Mouse (Mus musculus): ENCODE measurements around the gene Clasrp. TPM values are rescaled to one million over a fixed set of nuclear protein-coding genes. Genes with fewer than 3 reads are reported as not detected.

Gene Clasrp
- polyA plus RNA-seq, 2 experiments: 46.5 to 174 TPM

GRCm38 (mm10) chr7:19577877-19578414, 26.3 kb downstream of the Clasrp start:
- peak overlapping the region; percentile 66 for H3K4me2 ChIP-seq (replicated peaks; ENCODE audit: low read depth, low read length, severe bottlenecking)
- H3K9ac ChIP-seq (ENCODE audit: low read depth, low read length, severe bottlenecking): no peak overlapping the region; the same call in 1 of the 2 replicates
- no peaks in the 10 kb centered on the region for H3K9me3 ChIP-seq (ENCODE audit: control insufficient read depth, low read length)
- H3K4me3 ChIP-seq (replicated peaks; ENCODE audit: low read length): peak overlapping the region; percentile 39
- no peak overlapping the region for H3K27ac ChIP-seq (replicated peaks; ENCODE audit: low read depth, low read length)
- H3K27me3 ChIP-seq (ENCODE audit: control insufficient read depth, insufficient read depth, low read length): peaks cover 28% of the 10 kb centered on the region
- no peak for DNase-seq (ENCODE audit: low spot score)
- WGBS: 15% methylated on average over 10 of the region's 10 CpGs
- ATAC-seq (ENCODE audit: low FRiP score, low read depth): no peak
- TF ChIP-seq POLR2A (IDR thresholded peaks at IDR 0.05; ENCODE audit: borderline replicate concordance, extremely low read depth, insufficient read depth, insufficient read length): no peak
- peaks cover 31% of the 10 kb centered on the region for H3K36me3 ChIP-seq (ENCODE audit: control insufficient read depth, insufficient read depth, low read length)
- no peaks in the 10 kb centered on the region for H3K4me1 ChIP-seq (ENCODE audit: control insufficient read depth, insufficient read depth, low read length)

- H3K27me3 ChIP-seq (ENCODE audit: control insufficient read depth, insufficient read depth, low read length): peaks cover 28% of the 10 kb centered on the region
- H3K27ac ChIP-seq (replicated peaks; ENCODE audit: low read depth, low read length): no peak within 1 kb of the TSS
- H3K9me3 ChIP-seq (ENCODE audit: control insufficient read depth, low read length): no peaks in the 10 kb centered on the region
- peaks cover 25% of the 10 kb centered on the region for H3K36me3 ChIP-seq (ENCODE audit: control insufficient read depth, insufficient read depth, low read length)
- ATAC-seq (ENCODE audit: low FRiP score, low read depth): no peak
- peak within 1 kb of the TSS; percentile 39 for H3K4me3 ChIP-seq (replicated peaks; ENCODE audit: low read length)
- 1% methylated on average over 34 of the region's 56 CpGs for WGBS
- peak within 1 kb of the TSS; percentile 66 for H3K4me2 ChIP-seq (replicated peaks; ENCODE audit: low read depth, low read length, severe bottlenecking)
- H3K4me1 ChIP-seq (ENCODE audit: control insufficient read depth, insufficient read depth, low read length): peaks cover 3% of the 10 kb centered on the region
- peak within 1 kb of the TSS; percentile 48 for H3K9ac ChIP-seq (ENCODE audit: low read depth, low read length, severe bottlenecking)
- no peak for TF ChIP-seq POLR2A (IDR thresholded peaks at IDR 0.05; ENCODE audit: borderline replicate concordance, extremely low read depth, insufficient read depth, insufficient read length)
- DNase-seq (ENCODE audit: low spot score): no peak
Observed at GRCm38 (mm10) chr7:19577141-19577852, 27.0 kb downstream of the Clasrp start, which contains the start of the genes Zfp296 and Gemin7. TSS of gene Zfp296 (plus strand) at chr7:19577287. TSS of gene Gemin7 (minus strand) at chr7:19577595.

GRCm38 (mm10) chr7:19575559-19575958, 28.7 kb downstream of the Clasrp start:
- H3K9ac ChIP-seq (ENCODE audit: low read depth, low read length, severe bottlenecking): no peak overlapping the region
- no peak for DNase-seq (ENCODE audit: low spot score)
- peaks cover 9% of the 10 kb centered on the region for H3K4me1 ChIP-seq (ENCODE audit: control insufficient read depth, insufficient read depth, low read length)
- ATAC-seq (ENCODE audit: low FRiP score, low read depth): no peak
- H3K4me2 ChIP-seq (replicated peaks; ENCODE audit: low read depth, low read length, severe bottlenecking): no peak overlapping the region
- H3K9me3 ChIP-seq (ENCODE audit: control insufficient read depth, low read length): no peaks in the 10 kb centered on the region
- no peak overlapping the region for H3K4me3 ChIP-seq (replicated peaks; ENCODE audit: low read length)
- peaks cover 28% of the 10 kb centered on the region for H3K27me3 ChIP-seq (ENCODE audit: control insufficient read depth, insufficient read depth, low read length)
- peaks cover 10% of the 10 kb centered on the region for H3K36me3 ChIP-seq (ENCODE audit: control insufficient read depth, insufficient read depth, low read length)
- 63% methylated on average over 3 of the region's 3 CpGs for WGBS
- no peak overlapping the region for H3K27ac ChIP-seq (replicated peaks; ENCODE audit: low read depth, low read length)
- no peak for TF ChIP-seq POLR2A (IDR thresholded peaks at IDR 0.05; ENCODE audit: borderline replicate concordance, extremely low read depth, insufficient read depth, insufficient read length)

DNA sequence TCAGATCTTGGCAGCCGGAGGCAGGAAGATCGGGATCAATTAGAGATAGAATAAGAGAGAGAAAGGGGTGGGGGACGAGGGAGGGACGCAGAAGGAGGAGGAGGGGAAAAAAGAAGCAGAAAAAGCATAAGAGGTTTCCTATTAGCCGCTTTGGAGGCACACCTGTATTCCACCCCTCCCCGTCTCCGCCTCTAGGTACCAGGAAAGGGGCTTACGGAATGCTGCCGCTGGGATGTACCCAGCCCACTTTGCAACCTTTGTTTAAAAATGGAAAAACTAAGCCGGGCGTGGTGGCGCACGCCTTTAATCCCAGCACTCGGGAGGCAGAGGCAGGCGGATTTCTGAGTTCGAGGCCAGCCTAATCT, 30.5 kb downstream of the Clasrp start:
- Histone ChIP-seq H3K27me3 (ENCODE audit: control insufficient read depth, insufficient read depth, low read length) (peaks cover 28% of the 10 kb centered on the region), H3K4me3 (replicated peaks; ENCODE audit: low read length) (peak overlapping the region; percentile 73), H3K9ac (ENCODE audit: low read depth, low read length, severe bottlenecking) (peak overlapping the region; percentile 86), H3K9me3 (ENCODE audit: control insufficient read depth, low read length) (no peaks in the 10 kb centered on the region), H3K4me2 (replicated peaks; ENCODE audit: low read depth, low read length, severe bottlenecking) (peak overlapping the region; percentile 88), H3K27ac (replicated peaks; ENCODE audit: low read depth, low read length) (peak overlapping the region; percentile 74), H3K4me1 (ENCODE audit: control insufficient read depth, insufficient read depth, low read length) (peaks cover 9% of the 10 kb centered on the region), H3K36me3 (ENCODE audit: control insufficient read depth, insufficient read depth, low read length) (peaks cover 17% of the 10 kb centered on the region)
- ATAC-seq (ENCODE audit: low FRiP score, low read depth) (no peak), DNase-seq (ENCODE audit: low spot score) (no peak)
- WGBS: 21% methylated on average over 16 of the region's 16 CpGs
- TF ChIP-seq POLR2A (IDR thresholded peaks at IDR 0.05; ENCODE audit: borderline replicate concordance, extremely low read depth, insufficient read depth, insufficient read length): no peak

GRCm38 (mm10) chr7:19572926-19573775, 31.1 kb downstream of the Clasrp start:
- H3K9ac ChIP-seq (ENCODE audit: low read depth, low read length, severe bottlenecking): peak overlapping the region; percentile 86
- peak overlapping the region; percentile 73 for H3K4me3 ChIP-seq (replicated peaks; ENCODE audit: low read length)
- H3K4me2 ChIP-seq (replicated peaks; ENCODE audit: low read depth, low read length, severe bottlenecking): peak overlapping the region; percentile 88
- ATAC-seq (ENCODE audit: low FRiP score, low read depth): peak; percentile 90
- TF ChIP-seq POLR2A (IDR thresholded peaks at IDR 0.05; ENCODE audit: borderline replicate concordance, extremely low read depth, insufficient read depth, insufficient read length): peak; percentile 93
- H3K4me1 ChIP-seq (ENCODE audit: control insufficient read depth, insufficient read depth, low read length): peaks cover 9% of the 10 kb centered on the region
- no peaks in the 10 kb centered on the region for H3K9me3 ChIP-seq (ENCODE audit: control insufficient read depth, low read length)
- DNase-seq (ENCODE audit: low spot score): peak; percentile 72
- peaks cover 22% of the 10 kb centered on the region for H3K27me3 ChIP-seq (ENCODE audit: control insufficient read depth, insufficient read depth, low read length)
- WGBS: 3% methylated on average over 52 of the region's 53 CpGs
- peak overlapping the region; percentile 74 for H3K27ac ChIP-seq (replicated peaks; ENCODE audit: low read depth, low read length)
- peaks cover 21% of the 10 kb centered on the region for H3K36me3 ChIP-seq (ENCODE audit: control insufficient read depth, insufficient read depth, low read length)
